Comparison of ENCODE assay signal across 26 mouse cellular contexts in genomic region chr6:118858431-118858830, GRCm38 (mm10).
"Had no signal": no experiment of that assay in that cellular context is flagged by ENCODE, and none has a peak within 500 bp of the region (broad histone marks: within the 10 kb centered on the region; RNA-seq: fewer than 3 reads in every experiment).

No protein-coding gene starts in this region.

- H3K4me1 ChIP-seq: limb, embryonic 10.5 days; liver, embryonic 13.5 days; liver, embryonic 15.5 days had no signal

- H3K36me3 ChIP-seq: heart, embryonic 12.5 days; hindbrain, embryonic 10.5 days; hindbrain, embryonic 12.5 days; limb, embryonic 10.5 days; limb, embryonic 12.5 days; liver, embryonic 13.5 days; liver, embryonic 15.5 days had no signal

- DNase-seq: gastrocnemius, postnatal 14 days; gastrocnemius, postnatal 36 days; heart, adult 11 months; heart, postnatal 10 days; heart, postnatal 4 days; kidney, adult 18-20 months; kidney, adult 8-10 months; kidney, postnatal 10 days; kidney, postnatal 25 days; kidney, postnatal 4 days; layer of hippocampus, adult 9-11 months; liver; liver, embryonic 13.5 days; liver, postnatal 0 days had no signal

- H3K4me3 ChIP-seq: heart, embryonic 10.5 days; heart, embryonic 12.5 days; hindbrain, embryonic 10.5 days; hindbrain, embryonic 12.5 days; left cerebral cortex, adult 2 months; limb, embryonic 10.5 days; limb, embryonic 12.5 days; liver, embryonic 13.5 days; liver, embryonic 15.5 days had no signal

- H3K9me3 ChIP-seq: heart, embryonic 10.5 days; hindbrain, embryonic 10.5 days; hindbrain, embryonic 12.5 days; limb, embryonic 10.5 days; liver, embryonic 13.5 days; liver, embryonic 15.5 days had no signal

- H3K27ac ChIP-seq: heart, embryonic 10.5 days; hindbrain, embryonic 10.5 days; hindbrain, embryonic 12.5 days; hindbrain, embryonic 14.5 days; left cerebral cortex, adult 2 months; limb, embryonic 10.5 days; limb, embryonic 12.5 days; liver, embryonic 13.5 days; liver, embryonic 15.5 days had no signal

- ATAC-seq: hindbrain, embryonic 16.5 days; intestine, embryonic 16.5 days; liver, postnatal 0 days had no signal

- H3K9ac ChIP-seq: heart, embryonic 12.5 days; hindbrain, embryonic 12.5 days; hindbrain, embryonic 14.5 days; limb, embryonic 12.5 days; liver, embryonic 13.5 days; liver, embryonic 15.5 days; liver, postnatal 0 days had no signal

- H3K27me3 ChIP-seq: heart, embryonic 12.5 days; hindbrain, embryonic 12.5 days; limb, embryonic 12.5 days; liver, embryonic 13.5 days; liver, embryonic 15.5 days had no signal

- H3K4me2 ChIP-seq: heart, embryonic 12.5 days; hindbrain, embryonic 12.5 days; hindbrain, embryonic 14.5 days; limb, embryonic 12.5 days; liver, embryonic 11.5 days; liver, embryonic 13.5 days; liver, embryonic 15.5 days had no signal
